Mouse (Mus musculus) MEL (cell line): ENCODE measurements around the gene Ablim2. TPM values are rescaled to one million over a fixed set of nuclear protein-coding genes. Genes with fewer than 3 reads are reported as not detected.

Experiments used
- DNase-seq: peaks from one replicate; pipeline ENCODE4 v3.0.0; 2011; ENCODE audit warnings: low read depth, low spot score
- H3K27ac ChIP-seq: 2 replicates; pipeline ENCODE4 v1.5.1; 2012; ENCODE audit warnings: low read depth, mild to moderate bottlenecking, control low read depth, low read length, moderate library complexity; ENCODE audit not compliant: control insufficient read depth
- H3K27me3 ChIP-seq, 2 experiments: fragments of 150-350 bp in 1 of 2; sonication (generic) in 1 of 2; 2 replicates each; pipeline ENCODE4 v1.6.1; 2012; ENCODE audit warnings: low read length in 2 of 2, mild to moderate bottlenecking in 2 of 2, improper control_type of control experiment in 1 of 2, moderate library complexity in 1 of 2; ENCODE audit not compliant: insufficient read depth in 2 of 2, control insufficient read depth in 1 of 2
- H3K36me3 ChIP-seq, 2 experiments: 2 replicates each; pipeline ENCODE4 v1.6.1; 2012 to 2014; ENCODE audit warnings: low read length in 2 of 2, improper control_type of control experiment in 1 of 2, inconsistent platforms in 1 of 2, mild to moderate bottlenecking in 1 of 2; ENCODE audit not compliant: insufficient read depth in 2 of 2, control insufficient read depth in 1 of 2
- H3K4me1 ChIP-seq, 2 experiments: fragments of 150-350 bp in 1 of 2; sonication (generic) in 1 of 2; 2 replicates each; pipeline ENCODE4 v1.6.1; 2012; ENCODE audit warnings: low read length in 2 of 2, improper control_type of control experiment in 1 of 2, mild to moderate bottlenecking in 1 of 2; ENCODE audit not compliant: insufficient read depth in 2 of 2, control insufficient read depth in 1 of 2
- H3K4me3 ChIP-seq, 2 experiments: fragments of 150-350 bp in 1 of 2; sonication (generic) in 1 of 2; 2 replicates each; pipeline ENCODE4 v1.5.1; 2012; ENCODE audit warnings: low read depth in 2 of 2, low read length in 2 of 2, mild to moderate bottlenecking in 2 of 2, moderate library complexity in 2 of 2, control low read depth in 1 of 2, improper control_type of control experiment in 1 of 2; ENCODE audit not compliant: control insufficient read depth in 1 of 2, insufficient read depth in 1 of 2
- H3K79me2 ChIP-seq: 2 replicates; pipeline ENCODE4 v1.6.1; 2012; ENCODE audit warnings: mild to moderate bottlenecking, low read length, moderate library complexity; ENCODE audit not compliant: control insufficient read depth, poor library complexity, insufficient read depth
- H3K9ac ChIP-seq: 2 replicates; pipeline ENCODE4 v1.6.1; 2012; ENCODE audit warnings: low read depth, mild to moderate bottlenecking, control low read depth, low read length, moderate library complexity; ENCODE audit not compliant: control insufficient read depth, poor library complexity, severe bottlenecking
- H3K9me3 ChIP-seq: fragments of 150-350 bp; sonication (generic); replicated peaks from 2 replicates; pipeline ENCODE4 v1.6.1; 2012; ENCODE audit warnings: mild to moderate bottlenecking, low read length, improper control_type of control experiment, moderate library complexity; ENCODE audit not compliant: insufficient read depth
- BHLHE40 ChIP-seq: IDR thresholded peaks from 2 replicates; pipeline ENCODE4 v1.6.1; 2012; ENCODE audit warnings: low read depth, mild to moderate bottlenecking, inconsistent platforms, low read length, improper control_type of control experiment, borderline replicate concordance
- CTCF ChIP-seq, 3 experiments: IDR thresholded peaks in 2 of 3; conservative IDR thresholded peaks in 1 of 3; 2 replicates each; pipeline ENCODE4 v1.5.1; 2011 to 2012; ENCODE audit warnings: low read length in 3 of 3, low read depth in 2 of 3, mild to moderate bottlenecking in 2 of 3, improper control_type of control experiment in 1 of 3, inconsistent platforms in 1 of 3, mixed read lengths in 1 of 3, moderate library complexity in 1 of 3; ENCODE audit not compliant: control insufficient read depth in 1 of 3, insufficient read depth in 1 of 3, poor library complexity in 1 of 3, severe bottlenecking in 1 of 3
- ELF1 ChIP-seq: IDR thresholded peaks from 2 replicates; pipeline ENCODE4 v1.6.1; 2014; ENCODE audit warnings: low read depth, mild to moderate bottlenecking, inconsistent platforms, low read length, improper control_type of control experiment, moderate library complexity
- ETS1 ChIP-seq: IDR thresholded peaks from 2 replicates; pipeline ENCODE4 v1.6.1; 2012; ENCODE audit warnings: low read depth, mild to moderate bottlenecking, inconsistent platforms, low read length, improper control_type of control experiment, moderate library complexity
- GABPA ChIP-seq: IDR thresholded peaks from 2 replicates; pipeline ENCODE4 v1.6.1; 2012; ENCODE audit warnings: low read depth, mild to moderate bottlenecking, inconsistent platforms, low read length, improper control_type of control experiment, moderate library complexity
- HCFC1 ChIP-seq: IDR thresholded peaks from 2 replicates; pipeline ENCODE4 v1.6.1; 2012; ENCODE audit warnings: low read depth, mild to moderate bottlenecking, inconsistent platforms, low read length, improper control_type of control experiment, moderate library complexity
- KAT2A ChIP-seq: conservative IDR thresholded peaks from 2 replicates; pipeline ENCODE4 v1.6.1; 2012; ENCODE audit warnings: low read depth, low read length, improper control_type of control experiment, inconsistent platforms
- MAFK ChIP-seq: IDR thresholded peaks from 2 replicates; pipeline ENCODE4 v1.6.1; 2011; ENCODE audit warnings: low read depth, mild to moderate bottlenecking, low read length, improper control_type of control experiment, borderline replicate concordance
- MXI1 ChIP-seq: IDR thresholded peaks from 2 replicates; pipeline ENCODE4 v1.6.1; 2011; ENCODE audit warnings: mild to moderate bottlenecking, low read depth, low read length, improper control_type of control experiment
- MYB ChIP-seq: IDR thresholded peaks from 2 replicates; pipeline ENCODE4 v1.6.1; 2011; ENCODE audit warnings: mild to moderate bottlenecking, low read depth, low read length, improper control_type of control experiment
- NRF1 ChIP-seq: IDR thresholded peaks from 2 replicates; pipeline ENCODE4 v1.6.1; 2014; ENCODE audit warnings: low read depth, mild to moderate bottlenecking, inconsistent platforms, low read length, improper control_type of control experiment, moderate library complexity; ENCODE audit not compliant: poor library complexity, insufficient read depth, severe bottlenecking
- RAD21 ChIP-seq: IDR thresholded peaks from 2 replicates; pipeline ENCODE4 v1.6.1; 2011; ENCODE audit warnings: mild to moderate bottlenecking, low read depth, low read length, improper control_type of control experiment
- TCF12 ChIP-seq: IDR thresholded peaks from 2 replicates; pipeline ENCODE4 v1.6.1; 2014; ENCODE audit warnings: low read depth, mild to moderate bottlenecking, inconsistent platforms, low read length, improper control_type of control experiment, moderate library complexity
- UBTF ChIP-seq: IDR thresholded peaks from 2 replicates; pipeline ENCODE4 v1.6.1; 2012; ENCODE audit warnings: low read depth, mild to moderate bottlenecking, inconsistent platforms, low read length, improper control_type of control experiment, moderate library complexity, borderline replicate concordance; ENCODE audit not compliant: insufficient read depth
- ZC3H11A ChIP-seq: IDR thresholded peaks from 2 replicates; pipeline ENCODE4 v1.6.1; 2012; ENCODE audit warnings: low read depth, mild to moderate bottlenecking, inconsistent platforms, low read length, improper control_type of control experiment
- ZKSCAN1 ChIP-seq: IDR thresholded peaks from 2 replicates; pipeline ENCODE4 v1.6.1; 2012; ENCODE audit warnings: low read depth, mild to moderate bottlenecking, inconsistent platforms, low read length, improper control_type of control experiment, moderate library complexity
- ZNF384 ChIP-seq: IDR thresholded peaks from 2 replicates; pipeline ENCODE4 v1.6.1; 2012; ENCODE audit warnings: low read depth, mild to moderate bottlenecking, inconsistent platforms, low read length, improper control_type of control experiment
- polyA plus RNA-seq, 2 experiments: library from polyadenylated mRNA; stranded (reverse) in 1 of 2; unstranded in 1 of 2; fragments of >175 nt in 1 of 2; fragments of >200 nt in 1 of 2; gene quantifications; 2 replicates each; pipeline versions ENCODE4 v1.2.1 to v1.2.4; 2012; ENCODE audit warnings: low replicate concordance in 2 of 2, low read depth in 1 of 2; ENCODE audit not compliant: insufficient read length in 2 of 2, insufficient read depth in 1 of 2, missing spikeins in 1 of 2
- total RNA-seq: library from RNA; depleted of rRNA; stranded (reverse); fragments of 300-350 nt; gene quantifications from 2 replicates; pipeline ENCODE4 v1.2.3, GENCODE M21; 2012

The Ablim2 gene
- total and polyA plus RNA-seq, 3 experiments = not detected

GRCm38 (mm10) chr5:35893093-35893804 lies 135.6 kb downstream of the Ablim2 start, which contains the start of gene Afap1:
Gene Afap1, plus strand, starts transcription at chr5:35893319.
- Histone ChIP-seq H3K9ac (no peak within 1 kb of the TSS), H3K4me3 (no peak within 1 kb of the TSS), H3K27ac (no peak within 1 kb of the TSS), H3K4me1 (no peaks in the 10 kb centered on the region), H3K36me3 (no peaks in the 10 kb centered on the region), H3K27me3 (no peaks in the 10 kb centered on the region), H3K9me3 (no peaks in the 10 kb centered on the region), H3K79me2 (no peaks in the 10 kb centered on the region)
- TF ChIP-seq UBTF = no peak
- no peak for TF ChIP-seq NRF1
- TF ChIP-seq BHLHE40 = no peak
- TF ChIP-seq ETS1 = no peak
- no peak for TF ChIP-seq MAFK
- no peak for TF ChIP-seq ZNF384
- TF ChIP-seq HCFC1 = no peak
- no peak for TF ChIP-seq MYB
- no peak for TF ChIP-seq ELF1
- TF ChIP-seq ZKSCAN1 = no peak
- TF ChIP-seq ZC3H11A = no peak
- no peak for TF ChIP-seq TCF12
- no peak for TF ChIP-seq MXI1
- no peak for TF ChIP-seq RAD21
- no peak for TF ChIP-seq CTCF (IDR thresholded peaks at IDR 0.05 in 2 of 3, conservative IDR thresholded peaks at IDR 0.05 in 1 of 3; ENCODE audit: control insufficient read depth in 1 of 3, insufficient read depth in 1 of 3, low read depth in 2 of 3, low read length in 3 of 3, poor library complexity in 1 of 3, severe bottlenecking in 1 of 3)
- no peak for DNase-seq

GRCm38 (mm10) chr5:35893805-35894260 lies 136.2 kb downstream of the Ablim2 start:
- Histone ChIP-seq H3K36me3 (no peaks in the 10 kb centered on the region), H3K9ac (no peak overlapping the region), H3K4me3 (no peak overlapping the region), H3K4me1 (no peaks in the 10 kb centered on the region)
- TF ChIP-seq GABPA (no peak), KAT2A (no peak), HCFC1 (no peak)
- TF ChIP-seq, all 39 proteins: peak for 0
- no peaks in the 10 kb centered on the region for H3K9me3 ChIP-seq
- no peaks in the 10 kb centered on the region for H3K79me2 ChIP-seq
- no peak overlapping the region for H3K27ac ChIP-seq
- no peak for DNase-seq
- no peaks in the 10 kb centered on the region for H3K27me3 ChIP-seq
